Mouse (Mus musculus) monocyte, adult 5-6 weeks (primary cell): Measurements from ENCODE around the gene Arhgef25. TPM values are rescaled to one million over a fixed set of nuclear protein-coding genes. Genes with fewer than 3 reads are reported as not detected.

Experiments used
- total RNA-seq: library from RNA; stranded (forward); fragments of 200-1000, 200-491, 200-594 nt; gene quantifications from 3 replicates; pipeline ENCODE4 v1.2.3, GENCODE M21; 2017

The Arhgef25 gene
- total RNA-seq, 1 experiment from 2014 or later: not detected

Other genes with a start within 250 kb of the Arhgef25 start
- 36.2 to 38.6 TPM (median 37.6 TPM) in 3 replicates for gene Ctdsp2, start 211.4 kb downstream of the Arhgef25 start, total RNA-seq
- gene Avil, start 189.4 kb downstream of the Arhgef25 start, total RNA-seq: 1.1 to 13.0 TPM (median 4.4 TPM) in 3 replicates
- gene Tsfm, start 159.2 kb downstream of the Arhgef25 start, total RNA-seq: 8.5 to 14.3 TPM (median 13.9 TPM) in 3 replicates
- gene Mettl1, start 148.7 kb downstream of the Arhgef25 start, total RNA-seq: 1.3 to 5.1 TPM (median 1.6 TPM) in 3 replicates
- 0.39 TPM in 1 of 3 replicates, not detected in the others for gene Eef1akmt3, start 148.6 kb downstream of the Arhgef25 start, total RNA-seq
- gene Cyp27b1, start 141.8 kb downstream of the Arhgef25 start, total RNA-seq: not detected in 3 replicates
- 1.6 TPM in 1 of 3 replicates, not detected in the others for gene March9, start 129.9 kb downstream of the Arhgef25 start, total RNA-seq
- gene Cdk4, start 126.5 kb downstream of the Arhgef25 start, total RNA-seq: 23.3 to 49.4 TPM (median 23.9 TPM) in 3 replicates
- gene Tspan31, start 119.8 kb downstream of the Arhgef25 start, total RNA-seq: 38.1 to 49.9 TPM (median 47.0 TPM) in 3 replicates
- 31.1 to 112 TPM (median 48.9 TPM) in 3 replicates for gene Agap2, start 114.8 kb downstream of the Arhgef25 start, total RNA-seq
- gene Os9, start 69.0 kb downstream of the Arhgef25 start, total RNA-seq: 253 to 285 TPM (median 262 TPM) in 3 replicates
- gene B4galnt1, start 24.9 kb downstream of the Arhgef25 start, total RNA-seq: 166 to 275 TPM (median 211 TPM) in 3 replicates
- 3.2 to 4.2 TPM (median 3.5 TPM) in 3 replicates for gene Slc26a10, start 9.4 kb downstream of the Arhgef25 start, total RNA-seq
- gene Dtx3, start 5.6 kb upstream of the Arhgef25 start, total RNA-seq: 3.8 to 17.3 TPM (median 8.8 TPM) in 3 replicates
- gene Pip4k2c, start 21.5 kb upstream of the Arhgef25 start, total RNA-seq: 15.7 to 32.0 TPM (median 21.5 TPM) in 3 replicates
- 0.19 to 0.48 TPM in 2 of 3 replicates, not detected in the other for gene Kif5a, start 73.3 kb upstream of the Arhgef25 start, total RNA-seq
- gene Dctn2, start 76.3 kb upstream of the Arhgef25 start, total RNA-seq: 89.0 to 104 TPM (median 92.1 TPM) in 3 replicates
- 4.2 to 15.5 TPM (median 12.1 TPM) in 3 replicates for gene Mbd6, start 98.9 kb upstream of the Arhgef25 start, total RNA-seq
- gene Mars, start 121.7 kb upstream of the Arhgef25 start, total RNA-seq: 56.6 to 72.2 TPM (median 64.5 TPM) in 3 replicates
- 101 to 125 TPM (median 109 TPM) in 3 replicates for gene Arhgap9, start 131.9 kb upstream of the Arhgef25 start, total RNA-seq
- gene Gli1, start 151.9 kb upstream of the Arhgef25 start, total RNA-seq: not detected in 3 replicates
- gene Inhbe, start 164.3 kb upstream of the Arhgef25 start, total RNA-seq: not detected in 3 replicates
- not detected in 3 replicates for gene Inhbc, start 180.3 kb upstream of the Arhgef25 start, total RNA-seq
- 32.1 to 81.2 TPM (median 33.7 TPM) in 3 replicates for gene R3hdm2, start 190.2 kb upstream of the Arhgef25 start, total RNA-seq